Mouse (Mus musculus): ENCODE data around the gene Shisa4.
"Not testable (repeated sequence)": the region's sequence is repeated elsewhere in the genome, so short reads cannot be mapped to it uniquely, and the experiment has no call there.

Gene Shisa4

GRCm38 (mm10) chr1:135374868-135375581, at the start of gene Shisa4:
Shisa4 (minus strand) TSS chr1:135375237.
- peak; percentile 86 for DNase-seq

- no peak for DNase-seq
These were observed 47.7 kb upstream of the Shisa4 start for GRCm38 (mm10) chr1:135422772-135423171.

GRCm38 (mm10) chr1:135413996-135414395, 39.0 kb upstream of the Shisa4 start:
- DNase-seq: peak; percentile 6

GRCm38 (mm10) chr1:135412130-135412529, 37.1 kb upstream of the Shisa4 start:
- no peak for DNase-seq

- peak; percentile 31 for DNase-seq
These were observed 35.9 kb upstream of the Shisa4 start for GRCm38 (mm10) chr1:135410967-135411366.

DNA sequence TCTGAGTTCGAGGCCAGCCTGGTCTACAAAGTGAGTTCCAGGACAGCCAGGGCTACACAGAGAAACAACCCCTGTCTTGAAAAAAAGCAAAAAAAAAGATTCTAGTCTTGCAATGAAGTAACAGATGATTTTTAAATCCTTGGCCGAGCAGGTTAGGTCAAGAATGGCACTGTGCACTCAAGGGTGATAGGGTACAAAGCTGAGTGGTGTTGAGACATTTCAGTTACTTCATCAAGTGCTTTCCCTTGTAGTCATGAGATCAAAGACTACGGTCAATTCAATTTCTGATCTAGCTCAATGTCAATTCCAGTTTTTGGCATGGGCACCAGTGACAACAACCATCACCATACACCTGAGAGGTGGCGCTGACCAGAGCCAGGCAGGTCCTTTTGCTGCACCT, 33.9 kb upstream of the Shisa4 start:
- no peak for DNase-seq

DNA sequence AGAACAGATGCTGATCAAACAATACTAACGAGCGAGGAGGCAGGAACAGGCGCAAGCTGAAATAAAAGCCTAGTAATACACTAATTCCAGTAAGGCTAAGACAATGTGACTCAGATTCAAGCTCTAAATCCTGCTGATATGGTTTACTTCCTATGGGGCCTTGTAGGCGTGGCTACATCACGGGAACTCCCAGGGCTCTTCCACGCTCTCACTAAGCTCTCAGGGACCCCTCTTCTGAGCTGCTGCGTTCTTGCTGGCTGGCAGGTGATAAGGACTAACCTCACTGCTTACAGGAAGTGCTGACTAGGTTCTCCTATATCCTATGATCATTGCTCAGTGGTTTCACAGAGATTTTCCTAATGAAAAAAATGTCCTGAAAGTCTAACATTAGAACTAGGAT, 30.3 kb upstream of the Shisa4 start:
- DNase-seq: no peak

DNA sequence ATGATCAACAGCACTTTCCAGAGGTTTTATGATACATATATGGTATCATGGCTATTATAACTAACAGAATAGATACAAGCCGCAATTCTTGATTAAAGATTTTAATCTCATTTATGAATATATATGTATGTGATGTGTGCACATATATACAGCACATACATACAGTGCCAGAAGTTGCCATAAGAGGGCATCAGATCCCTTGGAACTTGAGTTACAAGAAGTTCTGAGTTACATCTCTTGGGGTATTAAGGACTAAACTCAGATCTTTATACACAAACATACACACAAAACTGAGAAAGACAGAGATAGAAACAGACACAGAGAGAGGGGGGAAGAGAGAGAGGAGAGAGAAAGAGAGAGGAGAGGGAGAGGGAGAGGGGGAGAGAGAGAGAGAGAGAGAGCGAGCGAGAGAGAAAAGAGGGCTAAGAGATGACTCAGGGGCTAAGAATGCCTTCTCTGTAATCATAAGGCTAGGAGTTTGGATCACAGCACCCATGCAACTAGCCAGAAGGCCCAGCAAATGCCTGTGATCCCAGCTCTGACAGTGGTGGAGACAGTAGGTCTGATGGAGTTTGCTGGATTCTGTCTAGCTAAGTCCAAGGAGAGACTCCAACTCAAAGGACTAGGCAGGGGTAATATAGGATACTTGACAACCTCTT, 26.5 kb upstream of the Shisa4 start:
- DNase-seq: no peak

DNA sequence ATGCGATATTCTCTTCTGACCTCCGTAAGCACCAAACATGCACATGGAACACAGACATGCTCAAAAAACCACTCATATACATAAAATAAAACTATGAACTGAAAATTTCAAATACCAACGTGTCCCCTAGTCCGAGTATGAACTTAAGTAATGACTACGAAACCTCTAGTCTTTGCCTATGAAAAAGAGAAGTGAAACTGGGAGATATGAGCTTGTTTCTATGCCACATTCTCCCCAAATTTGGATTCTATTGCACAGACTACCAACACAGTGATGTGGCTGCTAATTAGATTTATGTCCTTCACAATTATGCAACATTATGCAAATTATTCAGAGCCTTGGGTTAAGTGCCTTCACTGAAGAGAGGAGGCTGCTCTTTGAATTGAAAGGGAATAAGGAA, 24.4 kb upstream of the Shisa4 start:
- no peak for DNase-seq

- peak; percentile 59 for DNase-seq
These were observed 10.1 kb upstream of the Shisa4 start for GRCm38 (mm10) chr1:135385161-135385560.

- no peak for DNase-seq
These were observed 9.1 kb upstream of the Shisa4 start for GRCm38 (mm10) chr1:135384171-135384570.

- not testable (repeated sequence) for DNase-seq
These were observed 6.5 kb upstream of the Shisa4 start for GRCm38 (mm10) chr1:135381560-135381959.

- peak; percentile 79 for DNase-seq
These were observed 5.3 kb upstream of the Shisa4 start for GRCm38 (mm10) chr1:135380071-135380991.

DNA sequence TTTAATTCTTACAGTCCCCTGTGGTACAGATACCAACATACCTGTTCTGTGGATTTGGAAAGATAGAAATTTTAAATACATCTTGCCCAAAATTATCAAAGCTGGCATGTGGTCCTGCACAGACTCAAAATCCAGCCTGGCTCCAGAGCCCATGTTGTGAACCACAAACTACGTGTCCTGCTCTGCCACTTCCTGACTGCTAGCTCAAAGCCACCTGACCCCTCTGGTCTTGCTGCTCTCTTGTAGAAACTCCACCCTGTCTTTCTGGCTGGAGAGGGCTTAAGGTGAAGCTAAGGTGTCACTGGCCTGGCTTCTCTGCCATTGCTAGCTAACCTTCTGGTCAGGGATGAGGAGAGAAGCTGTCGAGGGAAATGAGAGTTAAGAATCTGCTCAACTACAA, 4.0 kb upstream of the Shisa4 start:
- DNase-seq: no peak

DNA sequence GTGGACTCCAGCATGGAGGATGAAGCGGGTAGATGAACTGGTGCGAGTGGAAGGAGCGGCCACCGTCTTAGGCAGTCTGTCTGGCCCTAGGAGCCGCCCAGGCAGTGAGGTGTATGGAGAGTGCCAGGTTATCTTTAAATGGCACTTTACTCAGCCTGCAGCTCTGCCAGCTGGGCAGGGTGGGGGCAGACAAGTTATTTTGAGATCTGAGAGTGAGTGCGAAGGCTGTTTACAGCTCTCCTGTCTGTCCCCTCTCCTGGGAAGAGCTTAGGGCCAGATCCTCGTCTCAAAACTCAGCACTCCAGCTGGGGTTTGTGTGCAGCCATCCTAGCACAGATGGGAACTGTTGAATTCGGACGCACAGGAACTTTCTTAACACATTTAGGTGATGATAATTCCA, 3.5 kb upstream of the Shisa4 start:
- DNase-seq: peak; percentile 73

DNA sequence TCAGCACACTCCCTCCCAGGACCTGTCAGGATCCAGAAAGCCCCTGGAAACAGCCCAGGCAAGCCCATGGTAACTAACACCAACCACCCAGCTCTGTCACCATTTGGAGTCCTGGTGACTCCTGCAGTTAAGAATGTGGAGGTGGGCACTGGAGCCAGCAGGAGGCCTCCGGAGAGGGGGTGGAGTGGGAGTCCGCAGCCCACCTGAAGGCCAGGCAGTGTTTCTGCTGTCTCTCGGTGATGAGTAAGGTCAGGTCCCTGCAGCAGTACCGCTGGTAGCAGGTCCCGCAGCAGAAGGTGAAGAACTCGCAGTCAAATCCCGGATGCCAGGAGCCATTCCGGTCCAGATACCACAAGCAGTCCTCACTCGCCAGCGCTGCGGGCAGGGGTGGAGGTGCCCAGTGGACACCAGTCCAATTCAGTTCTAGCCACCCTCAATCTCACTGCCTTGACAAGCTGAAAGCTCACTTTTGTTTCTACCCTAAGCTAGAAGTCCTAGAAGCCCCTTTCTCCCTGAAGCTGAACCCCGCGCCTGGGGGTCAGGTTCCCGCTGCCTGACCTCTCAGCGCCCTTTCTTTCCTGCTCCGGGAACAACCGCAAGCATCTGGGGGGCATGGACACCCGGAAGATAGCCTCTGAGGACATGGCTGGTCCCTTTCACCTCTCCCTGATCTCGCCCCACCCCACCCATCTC, 716 bp downstream of the Shisa4 start:
- DNase-seq: peak; percentile 52

DNA sequence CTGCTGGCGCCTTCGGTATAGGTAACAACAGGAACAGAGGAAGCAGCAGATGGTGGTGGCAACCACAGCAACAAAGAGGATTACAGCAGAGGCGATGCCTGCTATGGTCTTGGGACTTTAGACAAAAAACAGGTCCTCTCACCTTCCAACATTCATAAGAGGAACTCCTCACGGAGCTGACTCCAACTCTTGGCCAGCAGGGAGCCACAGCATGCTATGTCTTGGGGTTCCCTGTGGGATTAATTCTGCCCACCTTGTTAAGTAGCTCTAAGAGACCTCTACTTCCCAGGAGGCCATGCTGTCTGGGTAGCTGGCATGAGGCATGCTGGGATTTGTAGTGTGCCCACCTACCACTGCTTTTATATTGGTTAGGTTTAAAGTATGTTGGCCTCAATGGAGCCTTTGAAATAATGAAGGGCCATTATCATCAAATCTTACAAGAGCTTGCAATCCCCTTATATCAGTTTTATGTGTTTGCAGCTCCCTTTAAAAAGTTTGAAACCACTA, 1.8 kb downstream of the Shisa4 start:
- peak; percentile 40 for DNase-seq

- DNase-seq: no peak
These were observed 5.6 kb downstream of the Shisa4 start for GRCm38 (mm10) chr1:135369415-135369814.

GRCm38 (mm10) chr1:135368982-135369381, 6.1 kb downstream of the Shisa4 start:
- DNase-seq: peak; percentile 41

GRCm38 (mm10) chr1:135368245-135368644, 6.8 kb downstream of the Shisa4 start:
- peak; percentile 87 for DNase-seq

GRCm38 (mm10) chr1:135367595-135367994, 7.4 kb downstream of the Shisa4 start:
- no peak for DNase-seq

DNA sequence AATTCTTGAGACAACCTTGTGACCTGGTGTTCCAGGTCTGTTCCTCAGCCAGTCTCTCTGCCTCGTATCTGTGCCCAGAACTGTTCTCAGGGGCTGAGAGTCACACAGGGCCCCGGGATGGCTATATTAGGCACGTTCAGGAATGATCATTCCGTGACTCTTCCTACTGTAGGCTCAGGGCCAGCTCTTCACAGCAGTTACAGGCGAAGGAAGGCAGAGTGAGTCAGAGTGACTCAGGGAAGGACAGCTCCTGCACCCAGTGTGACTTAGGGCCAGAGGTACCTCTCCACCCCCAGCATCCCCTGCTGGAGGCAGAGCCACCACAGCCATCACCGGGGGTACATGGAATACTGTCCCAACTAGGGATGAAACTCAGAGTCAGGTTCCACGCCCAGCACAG, 8.0 kb downstream of the Shisa4 start:
- DNase-seq: no peak

DNA sequence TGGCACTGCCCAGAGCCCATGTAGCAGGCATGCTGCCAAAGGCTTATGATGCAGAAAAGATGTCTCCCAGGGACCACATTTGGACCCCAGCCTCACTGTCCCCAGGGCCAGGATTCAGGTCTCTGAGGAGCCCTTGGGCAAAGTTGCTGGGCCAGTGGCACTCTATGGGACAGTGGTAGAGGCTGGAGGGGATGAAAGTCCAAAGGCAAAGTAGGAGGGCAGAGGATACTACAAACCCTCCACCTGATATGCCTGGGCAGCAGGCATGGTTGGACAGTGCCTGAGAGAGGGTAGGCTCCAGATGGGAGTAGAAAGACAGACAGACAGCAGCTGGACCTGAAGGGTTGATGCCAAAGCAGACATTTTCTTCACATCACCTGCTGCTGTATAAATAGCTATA, 8.7 kb downstream of the Shisa4 start:
- DNase-seq: no peak
